Mouse (Mus musculus) heart, adult 9 months (tissue): ENCODE measurements around the gene Sohlh2.
"Not testable (repeated sequence)": the region's sequence is repeated elsewhere in the genome, so short reads cannot be mapped to it uniquely, and the experiment has no call there.

Experiments
- DNase-seq, 2 experiments: peaks; one replicate each; pipeline ENCODE4 v3.0.0; 2022; ENCODE audit warnings: low spot score in 2 of 2

Sohlh2 gene

GRCm38 (mm10) chr3:55181766-55182165 is at the start of gene Sohlh2:
Sohlh2 (plus strand) TSS chr3:55182028.
- DNase-seq, result no peak

GRCm38 (mm10) chr3:55137039-55137438 is 44.8 kb upstream of the Sohlh2 start, which contains the start of gene Ccdc169:
Ccdc169 (plus strand) TSS chr3:55137339.
- DNase-seq, result no peak

DNA sequence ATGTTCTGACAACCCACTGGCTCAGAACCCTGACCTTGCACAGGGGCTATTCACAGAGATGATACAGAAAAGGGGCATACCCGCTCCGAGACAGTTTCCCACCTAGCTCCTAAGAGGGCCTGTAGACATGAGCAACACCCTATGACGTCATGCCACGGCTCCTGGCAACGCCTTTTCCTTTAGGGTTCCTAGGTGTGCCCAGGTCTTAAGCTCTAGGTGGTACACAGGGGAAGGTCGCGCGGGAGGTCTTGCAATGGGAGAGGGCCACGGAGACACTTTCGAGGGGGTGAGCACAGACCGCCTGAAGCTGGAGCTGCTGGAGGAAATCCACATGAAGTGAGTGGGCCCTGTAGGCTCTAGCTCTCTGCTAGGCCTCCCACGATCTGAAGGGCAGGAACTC is 42.0 kb upstream of the Sohlh2 start:
- DNase-seq, result no peak

DNA sequence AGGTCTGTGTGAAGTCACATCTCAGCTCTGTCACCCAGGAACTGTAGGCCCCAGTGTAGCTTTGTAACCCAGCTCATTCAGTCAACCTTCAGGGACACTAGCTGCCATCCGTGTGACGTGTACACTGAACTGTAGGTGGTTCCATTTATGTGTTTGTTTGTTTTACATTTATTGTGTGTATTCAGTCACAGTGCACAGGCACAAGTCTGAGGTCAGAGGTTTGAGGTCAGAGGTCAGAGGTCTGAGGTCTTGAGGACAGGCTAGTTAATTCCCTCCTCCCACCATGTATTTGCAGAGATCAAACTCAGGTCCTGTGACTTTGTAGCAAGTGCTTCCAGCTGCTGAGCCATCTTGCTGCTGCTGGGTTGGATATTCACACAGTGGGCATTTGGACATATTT is 40.4 kb upstream of the Sohlh2 start:
- no peak for DNase-seq

- no peak for DNase-seq
Observed at GRCm38 (mm10) chr3:55144916-55145315, 36.9 kb upstream of the Sohlh2 start.

- no peak for DNase-seq
Observed at GRCm38 (mm10) chr3:55146441-55146840, 35.4 kb upstream of the Sohlh2 start.

GRCm38 (mm10) chr3:55147156-55147555 is 34.7 kb upstream of the Sohlh2 start:
- no peak for DNase-seq

DNA sequence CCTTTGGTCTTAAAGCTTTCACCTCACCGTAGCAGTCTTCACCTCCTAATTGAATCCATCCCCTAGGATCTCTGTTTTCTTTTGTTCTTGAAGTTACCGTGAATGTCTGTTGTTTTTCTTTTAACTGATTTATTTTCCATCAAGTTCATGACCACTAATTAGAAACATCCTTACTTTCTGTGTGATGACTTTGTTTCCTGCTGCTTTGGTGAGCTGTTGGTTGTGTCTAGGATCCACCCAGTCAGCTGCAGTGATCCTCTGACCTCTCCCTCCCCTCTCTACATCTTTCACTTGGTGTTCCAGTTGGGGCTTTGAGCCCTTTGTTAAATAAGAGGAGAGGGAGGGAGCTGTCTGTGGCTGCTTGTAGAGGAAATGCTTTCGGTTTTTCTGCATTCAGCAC is 33.7 kb upstream of the Sohlh2 start:
- no peak for DNase-seq

DNA sequence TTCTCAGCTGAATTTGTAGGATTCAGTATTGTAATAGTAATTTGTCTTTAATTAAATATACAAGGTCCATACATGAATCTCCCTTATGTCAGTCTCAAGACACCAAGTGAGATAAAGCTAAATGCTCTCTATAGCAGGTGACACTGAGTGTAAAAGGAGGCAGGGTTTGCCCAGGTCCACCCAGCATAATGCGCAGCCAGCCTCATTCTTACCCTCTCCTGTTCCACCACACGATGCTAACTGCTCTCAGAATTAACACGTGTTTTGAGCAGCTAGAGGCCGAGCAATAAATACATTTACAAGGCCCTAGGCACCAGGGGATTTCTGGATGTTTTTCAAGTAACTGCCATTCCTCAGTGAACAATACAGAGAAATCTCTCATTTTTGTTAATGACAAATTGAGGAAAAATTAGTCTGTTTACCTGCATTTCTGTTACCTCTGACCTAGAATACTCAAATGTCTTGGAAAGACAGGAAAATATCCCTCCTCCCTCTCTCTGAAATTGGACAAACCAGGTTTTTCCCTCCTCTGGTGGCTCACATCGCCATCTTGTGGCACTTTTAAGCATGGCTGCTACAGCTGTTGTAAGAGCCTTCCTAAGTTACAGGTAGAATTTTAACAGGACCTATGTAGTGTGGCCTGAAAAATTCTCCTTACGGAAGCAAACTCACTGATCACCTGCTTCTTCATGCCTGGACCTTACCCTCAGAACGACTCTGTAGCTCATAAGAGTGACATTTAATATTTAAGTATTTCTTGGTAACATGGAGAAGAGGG is 30.0 kb upstream of the Sohlh2 start:
- DNase-seq, result peak in 1 of 2 experiments; percentile 15

- no peak for DNase-seq
Observed at GRCm38 (mm10) chr3:55152673-55153334, 29.0 kb upstream of the Sohlh2 start.

GRCm38 (mm10) chr3:55154163-55154562 is 27.7 kb upstream of the Sohlh2 start:
- DNase-seq, result no peak

DNA sequence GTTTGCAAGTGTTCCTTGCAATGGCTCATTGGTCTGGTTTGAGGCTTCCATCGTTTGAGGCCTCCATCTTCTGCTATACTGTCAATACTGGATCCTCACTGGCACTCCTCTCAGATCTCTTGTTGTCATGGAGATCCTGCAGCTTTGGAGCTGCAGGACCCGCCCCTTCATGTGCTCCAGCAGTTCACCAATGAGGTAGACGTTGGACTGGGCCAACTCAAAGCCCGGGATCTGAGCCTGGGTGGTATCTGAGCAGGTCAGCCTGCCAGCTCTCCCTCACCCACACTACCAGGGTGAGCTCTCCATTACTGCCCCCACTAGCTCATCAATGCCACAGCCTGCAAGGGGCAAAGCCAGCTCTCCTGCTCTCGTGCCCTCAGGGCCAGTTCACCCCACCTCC is 24.4 kb upstream of the Sohlh2 start:
- DNase-seq, result no peak

DNA sequence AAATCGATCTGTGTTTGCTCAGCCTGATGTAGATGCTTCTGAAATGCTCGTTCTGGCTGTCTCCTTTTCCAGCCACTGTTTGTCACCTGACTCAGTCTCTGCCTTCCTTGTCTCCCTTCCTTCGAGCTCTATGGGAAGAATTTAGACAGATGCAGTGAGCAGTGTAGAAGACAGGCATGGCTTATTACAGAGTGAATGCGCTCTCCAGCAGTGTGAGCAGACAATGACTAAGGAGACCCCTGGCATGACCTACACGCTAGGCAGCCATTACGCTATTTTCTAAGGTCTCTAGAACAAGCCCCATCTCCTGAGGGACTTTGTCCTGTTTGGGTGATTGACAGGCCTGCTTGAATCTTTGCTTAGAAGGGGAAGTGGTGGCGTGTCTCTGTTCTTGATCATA is 20.7 kb upstream of the Sohlh2 start:
- DNase-seq, result no peak

- no peak for DNase-seq
Observed at GRCm38 (mm10) chr3:55163510-55163909, 18.3 kb upstream of the Sohlh2 start.

- DNase-seq, result no peak
Observed at GRCm38 (mm10) chr3:55172478-55172877, 9.3 kb upstream of the Sohlh2 start.

GRCm38 (mm10) chr3:55177271-55177670 is 4.6 kb upstream of the Sohlh2 start:
- no peak for DNase-seq

DNA sequence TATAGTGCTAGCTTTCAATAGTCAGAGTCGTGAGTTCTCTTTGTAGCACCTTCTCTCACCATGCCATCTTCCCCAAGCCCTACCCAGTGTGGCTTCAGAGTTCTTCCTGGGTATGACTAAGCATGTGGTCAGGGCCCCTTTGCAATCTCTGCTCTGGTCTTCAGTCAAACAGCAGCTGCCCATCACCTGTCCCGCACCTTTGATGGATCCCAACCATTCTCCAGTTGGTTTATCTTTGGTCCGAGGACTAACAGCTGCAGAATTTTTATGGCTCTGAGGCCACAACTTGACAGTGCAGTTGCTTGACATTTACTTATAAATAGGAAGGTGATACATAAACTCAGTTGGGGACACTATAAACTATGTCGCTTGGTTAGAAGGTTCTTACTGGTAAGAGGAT is 9.8 kb downstream of the Sohlh2 start:
- no peak for DNase-seq

- no peak for DNase-seq
Observed at GRCm38 (mm10) chr3:55193351-55193750, 11.5 kb downstream of the Sohlh2 start.

DNA sequence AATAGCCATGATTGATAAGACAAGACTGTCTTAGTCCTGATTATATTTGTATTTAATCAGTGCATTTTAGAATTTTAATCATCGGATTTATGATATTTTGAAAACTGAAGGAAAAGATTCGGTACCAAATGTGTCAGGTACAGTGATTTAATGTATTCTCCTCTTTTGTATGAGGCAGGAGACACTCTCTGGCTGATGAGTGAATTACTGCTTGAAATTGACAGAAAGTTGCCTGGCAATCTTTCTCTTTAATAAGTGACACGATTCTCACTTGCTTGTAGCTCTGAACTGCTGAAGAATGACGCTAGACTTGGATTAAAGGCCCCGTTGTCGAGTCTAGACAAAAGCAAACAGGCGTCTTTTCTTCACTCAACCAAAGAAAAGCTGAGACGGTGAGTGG is 13.0 kb downstream of the Sohlh2 start:
- DNase-seq, result no peak

GRCm38 (mm10) chr3:55195581-55196327 is 13.9 kb downstream of the Sohlh2 start:
- DNase-seq, result peak; percentile 29 to 56

DNA sequence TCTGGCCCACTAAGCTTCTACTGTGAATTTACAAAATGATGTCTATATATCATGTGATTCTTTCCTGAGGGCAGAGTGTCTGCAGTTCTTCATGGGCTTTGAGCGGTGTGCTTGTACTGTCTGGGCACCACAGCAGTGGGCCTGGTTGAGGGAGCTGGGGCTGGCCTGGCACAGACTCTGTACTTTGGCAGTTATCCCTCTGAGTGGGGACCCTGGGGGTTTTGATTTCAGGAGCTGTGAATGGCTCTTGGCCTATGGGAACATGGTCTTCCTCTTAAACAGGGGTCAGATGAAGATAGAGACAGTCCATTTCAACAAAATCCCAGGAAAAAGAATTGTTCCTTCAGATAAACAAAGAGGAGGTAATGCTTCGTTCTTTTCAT is 14.5 kb downstream of the Sohlh2 start:
- no peak for DNase-seq

- DNase-seq, result not testable (repeated sequence)
Observed at GRCm38 (mm10) chr3:55203621-55204020, 21.8 kb downstream of the Sohlh2 start.

- DNase-seq, result no peak
Observed at GRCm38 (mm10) chr3:55206413-55206812, 24.6 kb downstream of the Sohlh2 start.
